Mouse (Mus musculus) A20 (cell line): ENCODE measurements around the gene Dscaml1.

Source experiments
- DNase-seq: peaks from one replicate; pipeline ENCODE4 v3.0.0-alpha.2; 2011; ENCODE audit warnings: low read depth, low spot score

Dscaml1 gene

GRCm38 (mm10) chr9:45507482-45507881 is 81.1 kb downstream of the Dscaml1 start:
- DNase-seq, result peak; percentile 10

- DNase-seq, result no peak
Measured at GRCm38 (mm10) chr9:45510806-45511546, 84.5 kb downstream of the Dscaml1 start.

GRCm38 (mm10) chr9:45517993-45518705 is 91.7 kb downstream of the Dscaml1 start:
- no peak for DNase-seq

GRCm38 (mm10) chr9:45519841-45520240 is 93.4 kb downstream of the Dscaml1 start:
- no peak for DNase-seq

GRCm38 (mm10) chr9:45522866-45523265 is 96.4 kb downstream of the Dscaml1 start:
- no peak for DNase-seq

- no peak for DNase-seq
Measured at GRCm38 (mm10) chr9:45524505-45524904, 98.1 kb downstream of the Dscaml1 start.

- peak; percentile 65 for DNase-seq
Measured at GRCm38 (mm10) chr9:45533253-45533652, 106.8 kb downstream of the Dscaml1 start.

GRCm38 (mm10) chr9:45534472-45534988 is 108.1 kb downstream of the Dscaml1 start:
- DNase-seq, result no peak

GRCm38 (mm10) chr9:45537649-45538048 is 111.2 kb downstream of the Dscaml1 start:
- no peak for DNase-seq

GRCm38 (mm10) chr9:45539265-45540044 is 113.0 kb downstream of the Dscaml1 start:
- no peak for DNase-seq

GRCm38 (mm10) chr9:45546024-45546638 is 119.7 kb downstream of the Dscaml1 start:
- DNase-seq, result no peak

- DNase-seq, result peak; percentile 41
Measured at GRCm38 (mm10) chr9:45546902-45547578, 120.6 kb downstream of the Dscaml1 start.

GRCm38 (mm10) chr9:45549796-45550195 is 123.4 kb downstream of the Dscaml1 start:
- no peak for DNase-seq

GRCm38 (mm10) chr9:45550210-45550609 is 123.8 kb downstream of the Dscaml1 start:
- DNase-seq, result no peak

- DNase-seq, result no peak
Measured at GRCm38 (mm10) chr9:45550662-45551061, 124.2 kb downstream of the Dscaml1 start.

GRCm38 (mm10) chr9:45555036-45555826 is 128.8 kb downstream of the Dscaml1 start:
- no peak for DNase-seq

GRCm38 (mm10) chr9:45556882-45557281 is 130.5 kb downstream of the Dscaml1 start:
- no peak for DNase-seq

GRCm38 (mm10) chr9:45560987-45561386 is 134.6 kb downstream of the Dscaml1 start:
- no peak for DNase-seq

GRCm38 (mm10) chr9:45566843-45567578 is 140.6 kb downstream of the Dscaml1 start:
- no peak for DNase-seq
